Mouse (Mus musculus): Measurements from ENCODE around the gene Nln. TPM values are rescaled to one million over a fixed set of nuclear protein-coding genes. Genes with fewer than 3 reads are reported as not detected.

Nln gene
- polyA plus RNA-seq (2012; rRNA removed) = 3.2 and 3.7 TPM in 2 replicates

- TF ChIP-seq CTCF (IDR thresholded peaks at IDR 0.05; ENCODE audit: extremely low read depth, insufficient read depth, insufficient read length, insufficient replicate concordance) = no peak
- TF ChIP-seq POLR2A (IDR thresholded peaks at IDR 0.05; ENCODE audit: low read depth, low read length) = no peak
- DNase-seq (ENCODE audit: low read depth in 1 of 2, low spot score in 2 of 2) = peak; percentile 65 to 80
- H3K4me3 ChIP-seq (ENCODE audit: extremely low read depth, insufficient read depth, insufficient read length) = peak within 1 kb of the TSS; percentile 72
- H3K27ac ChIP-seq (ENCODE audit: insufficient read depth, low read length) = no peak within 1 kb of the TSS
- H3K4me1 ChIP-seq (ENCODE audit: control insufficient read depth, insufficient read depth, insufficient read length) = peaks cover 4% of the 10 kb centered on the region
- H3K36me3 ChIP-seq (ENCODE audit: control insufficient read depth, insufficient read depth, low read length) = no peaks in the 10 kb centered on the region
- under 1% methylated on average over 40 of the region's 44 CpGs for WGBS
- H3K27me3 ChIP-seq (ENCODE audit: control insufficient read depth, insufficient read depth, low read length) = peaks cover 3% of the 10 kb centered on the region
These were observed at the start of gene Nln, which contains the start of gene Sgtb for GRCm38 (mm10) chr13:104109288-104109815. Gene Nln (minus strand): TSS chr13:104109614. Gene Sgtb (plus strand): TSS chr13:104109741.

- no peaks in the 10 kb centered on the region for H3K4me1 ChIP-seq (ENCODE audit: control insufficient read depth, insufficient read depth, insufficient read length)
- H3K27ac ChIP-seq (ENCODE audit: insufficient read depth, low read length) = no peak overlapping the region
- no peak for DNase-seq (ENCODE audit: low read depth in 1 of 2, low spot score in 2 of 2)
- peaks cover 20% of the 10 kb centered on the region for H3K36me3 ChIP-seq (ENCODE audit: control insufficient read depth, insufficient read depth, low read length)
- no peaks in the 10 kb centered on the region for H3K27me3 ChIP-seq (ENCODE audit: control insufficient read depth, insufficient read depth, low read length)
- WGBS = 95% methylated on average over 1 of the region's 1 CpGs
- TF ChIP-seq CTCF (IDR thresholded peaks at IDR 0.05; ENCODE audit: extremely low read depth, insufficient read depth, insufficient read length, insufficient replicate concordance) = no peak
- no peak for TF ChIP-seq POLR2A (IDR thresholded peaks at IDR 0.05; ENCODE audit: low read depth, low read length)
- H3K4me3 ChIP-seq (ENCODE audit: extremely low read depth, insufficient read depth, insufficient read length) = no peak overlapping the region
These were observed 46.3 kb upstream of the Nln start for GRCm38 (mm10) chr13:104155686-104156085.

- DNase-seq (ENCODE audit: low read depth in 1 of 2, low spot score in 2 of 2) = no peak
- peaks cover 18% of the 10 kb centered on the region for H3K36me3 ChIP-seq (ENCODE audit: control insufficient read depth, insufficient read depth, low read length)
- no peak overlapping the region for H3K4me3 ChIP-seq (ENCODE audit: extremely low read depth, insufficient read depth, insufficient read length)
- no peak overlapping the region for H3K27ac ChIP-seq (ENCODE audit: insufficient read depth, low read length)
- H3K27me3 ChIP-seq (ENCODE audit: control insufficient read depth, insufficient read depth, low read length) = no peaks in the 10 kb centered on the region
- TF ChIP-seq POLR2A (IDR thresholded peaks at IDR 0.05; ENCODE audit: low read depth, low read length) (no peak), CTCF (IDR thresholded peaks at IDR 0.05; ENCODE audit: extremely low read depth, insufficient read depth, insufficient read length, insufficient replicate concordance) (no peak)
- WGBS = 93% methylated on average over 7 of the region's 7 CpGs
- H3K4me1 ChIP-seq (ENCODE audit: control insufficient read depth, insufficient read depth, insufficient read length) = no peaks in the 10 kb centered on the region
These were observed 45.7 kb upstream of the Nln start for GRCm38 (mm10) chr13:104155106-104155505.

GRCm38 (mm10) chr13:104154180-104154579 is 44.8 kb upstream of the Nln start:
- Histone ChIP-seq H3K27me3 (ENCODE audit: control insufficient read depth, insufficient read depth, low read length) (no peaks in the 10 kb centered on the region), H3K4me3 (ENCODE audit: extremely low read depth, insufficient read depth, insufficient read length) (no peak overlapping the region), H3K27ac (ENCODE audit: insufficient read depth, low read length) (no peak overlapping the region), H3K4me1 (ENCODE audit: control insufficient read depth, insufficient read depth, insufficient read length) (no peaks in the 10 kb centered on the region), H3K36me3 (ENCODE audit: control insufficient read depth, insufficient read depth, low read length) (peaks cover 19% of the 10 kb centered on the region)
- 91% methylated on average over 5 of the region's 5 CpGs for WGBS
- TF ChIP-seq POLR2A (IDR thresholded peaks at IDR 0.05; ENCODE audit: low read depth, low read length) (no peak), CTCF (IDR thresholded peaks at IDR 0.05; ENCODE audit: extremely low read depth, insufficient read depth, insufficient read length, insufficient replicate concordance) (no peak)
- DNase-seq (ENCODE audit: low read depth in 1 of 2, low spot score in 2 of 2) = no peak

GRCm38 (mm10) chr13:104145646-104146045 is 36.2 kb upstream of the Nln start:
- TF ChIP-seq POLR2A (IDR thresholded peaks at IDR 0.05; ENCODE audit: low read depth, low read length) (no peak), CTCF (IDR thresholded peaks at IDR 0.05; ENCODE audit: extremely low read depth, insufficient read depth, insufficient read length, insufficient replicate concordance) (no peak)
- H3K4me1 ChIP-seq (ENCODE audit: control insufficient read depth, insufficient read depth, insufficient read length) = no peaks in the 10 kb centered on the region
- no peak overlapping the region for H3K27ac ChIP-seq (ENCODE audit: insufficient read depth, low read length)
- WGBS = 96% methylated on average over 3 of the region's 3 CpGs
- no peak overlapping the region for H3K4me3 ChIP-seq (ENCODE audit: extremely low read depth, insufficient read depth, insufficient read length)
- H3K27me3 ChIP-seq (ENCODE audit: control insufficient read depth, insufficient read depth, low read length) = no peaks in the 10 kb centered on the region
- no peak for DNase-seq (ENCODE audit: low read depth in 1 of 2, low spot score in 2 of 2)
- H3K36me3 ChIP-seq (ENCODE audit: control insufficient read depth, insufficient read depth, low read length) = peaks cover 23% of the 10 kb centered on the region

GRCm38 (mm10) chr13:104144871-104145270 is 35.5 kb upstream of the Nln start:
- no peaks in the 10 kb centered on the region for H3K27me3 ChIP-seq (ENCODE audit: control insufficient read depth, insufficient read depth, low read length)
- no peaks in the 10 kb centered on the region for H3K4me1 ChIP-seq (ENCODE audit: control insufficient read depth, insufficient read depth, insufficient read length)
- H3K27ac ChIP-seq (ENCODE audit: insufficient read depth, low read length) = no peak overlapping the region
- no peak for TF ChIP-seq CTCF (IDR thresholded peaks at IDR 0.05; ENCODE audit: extremely low read depth, insufficient read depth, insufficient read length, insufficient replicate concordance)
- no peak for TF ChIP-seq POLR2A (IDR thresholded peaks at IDR 0.05; ENCODE audit: low read depth, low read length)
- DNase-seq (ENCODE audit: low read depth in 1 of 2, low spot score in 2 of 2) = no peak
- WGBS = 96% methylated on average over 9 of the region's 9 CpGs
- peaks cover 23% of the 10 kb centered on the region for H3K36me3 ChIP-seq (ENCODE audit: control insufficient read depth, insufficient read depth, low read length)
- no peak overlapping the region for H3K4me3 ChIP-seq (ENCODE audit: extremely low read depth, insufficient read depth, insufficient read length)

All from spleen, adult 2 months (tissue).